In the genomic region with DNA sequence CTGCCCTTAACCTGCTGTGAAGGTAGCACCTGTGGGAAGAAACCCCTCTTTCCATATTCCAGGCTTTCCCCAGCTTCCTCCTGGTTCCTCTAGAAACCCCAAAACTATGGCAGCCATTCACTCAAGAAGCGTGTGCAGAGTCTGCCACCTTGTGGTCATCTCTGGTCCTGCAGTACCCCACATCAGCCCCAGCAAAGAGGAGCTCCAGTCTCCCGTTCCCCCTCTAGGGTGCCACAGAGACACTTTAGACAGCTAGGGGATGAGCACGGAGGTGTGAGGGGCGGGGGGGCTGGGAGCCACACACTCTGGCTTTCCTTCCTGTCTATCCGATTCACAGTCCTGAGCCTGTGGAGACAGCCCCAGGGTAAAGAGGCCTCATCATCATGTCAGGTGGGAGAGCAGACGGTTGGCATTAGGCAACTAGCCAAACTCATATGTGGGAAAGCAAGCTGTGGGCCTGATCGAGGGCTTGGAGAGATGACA, we compare ENCODE assay signal across 8 mouse cellular contexts.
DNase-seq lines count a peak whose midpoint lies in the region; ATAC-seq and TF ChIP-seq lines count a peak whose summit lies in the region.

No protein-coding gene starts in this region.

- H3K79me3 ChIP-seq in C2C12 (ENCODE audit: low read depth) = no peaks in the 10 kb centered on the region

- TF ChIP-seq EP300 in liver, postnatal 0 days (IDR thresholded peaks at IDR 0.05; ENCODE audit: low read depth) = no peak

- no peaks in the 10 kb centered on the region for H3K4me1 ChIP-seq in embryonic facial prominence, embryonic 14.5 days (ENCODE audit: control insufficient read depth, insufficient read depth, low read length)
- H3K4me1 ChIP-seq in heart, embryonic 13.5 days = no peaks in the 10 kb centered on the region
- H3K4me1 ChIP-seq in liver, postnatal 0 days (ENCODE audit: insufficient read depth) = no peaks in the 10 kb centered on the region
- H3K4me1 ChIP-seq in olfactory bulb, adult 2 months (ENCODE audit: control insufficient read depth, insufficient read depth, low read length) = 0 out of 2 replicates have a peak, but pooled peaks cover 2% of the 10 kb centered on the region

- H3K4me3 ChIP-seq in C2C12 (ENCODE audit: insufficient read depth, poor library complexity, severe bottlenecking) = no peak overlapping the region
- H3K4me3 ChIP-seq in embryonic facial prominence, embryonic 14.5 days (ENCODE audit: low read depth, low read length) = no peak overlapping the region
- H3K4me3 ChIP-seq in heart, embryonic 13.5 days = no peak overlapping the region
- no peak overlapping the region for H3K4me3 ChIP-seq in liver, postnatal 0 days (ENCODE audit: low read depth, low read length)
- H3K4me3 ChIP-seq in olfactory bulb, adult 2 months (ENCODE audit: insufficient read depth, low read depth, low read length) = no peak overlapping the region

- H3K27me3 ChIP-seq in C2C12 (ENCODE audit: control insufficient read depth, insufficient read depth, insufficient read length) = no peaks in the 10 kb centered on the region
- H3K27me3 ChIP-seq in embryonic facial prominence, embryonic 14.5 days (replicated peaks; ENCODE audit: control insufficient read depth, insufficient read depth, low read length) = 0 out of 2 replicates have a peak, but pooled peaks cover 16% of the 10 kb centered on the region
- H3K27me3 ChIP-seq in heart, embryonic 13.5 days (replicated peaks) = peaks cover 31% of the 10 kb centered on the region
- 0 out of 2 replicates have a peak, but pooled peaks cover 16% of the 10 kb centered on the region for H3K27me3 ChIP-seq in liver, postnatal 0 days (ENCODE audit: insufficient read depth, low read length)

- H3K27ac ChIP-seq in embryonic facial prominence, embryonic 14.5 days (replicated peaks; ENCODE audit: low read depth, low read length) = no peak overlapping the region
- H3K27ac ChIP-seq in heart, embryonic 13.5 days (replicated peaks) = no peak overlapping the region
- no peak overlapping the region for H3K27ac ChIP-seq in liver, postnatal 0 days (ENCODE audit: low read depth)
- no peak overlapping the region for H3K27ac ChIP-seq in olfactory bulb, adult 2 months (ENCODE audit: insufficient read depth, low read depth, low read length)

- H3K9me3 ChIP-seq in embryonic facial prominence, embryonic 14.5 days (ENCODE audit: control insufficient read depth, low read length) = no peaks in the 10 kb centered on the region
- H3K9me3 ChIP-seq in heart, embryonic 13.5 days = no peaks in the 10 kb centered on the region
- H3K9me3 ChIP-seq in liver, postnatal 0 days (ENCODE audit: low read length) = no peaks in the 10 kb centered on the region

- WGBS in embryonic facial prominence, embryonic 14.5 days = 17% methylated on average over 7 of the region's 7 CpGs
- 16% methylated on average over 7 of the region's 7 CpGs for WGBS in heart, embryonic 13.5 days
- WGBS in liver, postnatal 0 days (ENCODE audit: insufficient replicate concordance) = 20% methylated on average over 7 of the region's 7 CpGs
- WGBS in olfactory bulb, adult 2 months = 10% methylated on average over 7 of the region's 7 CpGs

- H3K9ac ChIP-seq in embryonic facial prominence, embryonic 14.5 days (ENCODE audit: low read depth, low read length) = no peak overlapping the region
- no peak overlapping the region for H3K9ac ChIP-seq in heart, embryonic 13.5 days
- no peak overlapping the region for H3K9ac ChIP-seq in liver, postnatal 0 days (replicated peaks)

- H3K79me2 ChIP-seq in C2C12 (ENCODE audit: control insufficient read depth, insufficient read depth) = no peaks in the 10 kb centered on the region

- 0 out of 2 replicates have a peak overlapping the region, but pooled peaks have one; percentile 12 for H3K4me2 ChIP-seq in embryonic facial prominence, embryonic 14.5 days (ENCODE audit: low read depth, low read length)
- H3K4me2 ChIP-seq in heart, embryonic 13.5 days = peak overlapping the region; percentile 44
- no peak overlapping the region for H3K4me2 ChIP-seq in liver, postnatal 0 days (ENCODE audit: low read depth, low read length)

- H3K36me3 ChIP-seq in C2C12 (ENCODE audit: control insufficient read depth, insufficient read depth) = no peaks in the 10 kb centered on the region
- H3K36me3 ChIP-seq in embryonic facial prominence, embryonic 14.5 days (ENCODE audit: control insufficient read depth, insufficient read depth, low read length) = no peaks in the 10 kb centered on the region
- no peaks in the 10 kb centered on the region for H3K36me3 ChIP-seq in heart, embryonic 13.5 days
- H3K36me3 ChIP-seq in liver, postnatal 0 days (replicated peaks; ENCODE audit: insufficient read depth, low read length) = no peaks in the 10 kb centered on the region

- ATAC-seq in embryonic facial prominence, embryonic 14.5 days (ENCODE audit: low read depth) = peak; percentile 54
- ATAC-seq in heart, embryonic 13.5 days (ENCODE audit: extremely low read depth, insufficient number of reproducible peaks, low FRiP score, low TSS enrichment) = no peak
- ATAC-seq in liver, postnatal 0 days = no peak

- H3ac ChIP-seq in C2C12 (ENCODE audit: control insufficient read depth, insufficient read length, low read depth) = no peak overlapping the region

- peak; percentile 68 to 77 for DNase-seq in adrenal gland, postnatal 36 days
- peak; percentile 76 for DNase-seq in embryonic facial prominence, embryonic 14.5 days (ENCODE audit: low spot score)
- DNase-seq in kidney, postnatal 25 days = peak; percentile 68 to 86
- DNase-seq in liver, postnatal 0 days = peak; percentile 78
- DNase-seq in thymus, postnatal 0 days (ENCODE audit: low spot score) = peak; percentile 70

- peak; percentile 64 for TF ChIP-seq CTCF in C2C12 (IDR thresholded peaks at IDR 0.05; ENCODE audit: control insufficient read depth, insufficient read depth, insufficient read length)
- TF ChIP-seq CTCF in liver, postnatal 0 days (IDR thresholded peaks at IDR 0.05; ENCODE audit: low read depth) = peak; percentile 93
- peak; percentile 82 for TF ChIP-seq CTCF in olfactory bulb, adult 2 months (IDR thresholded peaks at IDR 0.05; ENCODE audit: insufficient read depth, low read depth, low read length)

- no peak for TF ChIP-seq POLR2A in olfactory bulb, adult 2 months (IDR thresholded peaks at IDR 0.05; ENCODE audit: insufficient read depth, low read depth, low read length)

TF ChIP-seq in C2C12, 6 proteins besides CTCF, POLR2A, EP300 and RAD21:
- TF ChIP-seq CEBPB (IDR thresholded peaks at IDR 0.05; ENCODE audit: low read depth) = no peak
- no peak for TF ChIP-seq FOSL1 (IDR thresholded peaks at IDR 0.05; ENCODE audit: insufficient read depth, low read length, poor library complexity, severe bottlenecking)
- TF ChIP-seq MYOG (IDR thresholded peaks at IDR 0.05; ENCODE audit: control insufficient read depth, extremely low read depth, insufficient read length) = no peak
